Mouse (Mus musculus): ENCODE data around the gene Vps8.
"Not testable (repeated sequence)": the region's sequence is repeated elsewhere in the genome, so short reads cannot be mapped to it uniquely, and the experiment has no call there.

Vps8 gene

DNA sequence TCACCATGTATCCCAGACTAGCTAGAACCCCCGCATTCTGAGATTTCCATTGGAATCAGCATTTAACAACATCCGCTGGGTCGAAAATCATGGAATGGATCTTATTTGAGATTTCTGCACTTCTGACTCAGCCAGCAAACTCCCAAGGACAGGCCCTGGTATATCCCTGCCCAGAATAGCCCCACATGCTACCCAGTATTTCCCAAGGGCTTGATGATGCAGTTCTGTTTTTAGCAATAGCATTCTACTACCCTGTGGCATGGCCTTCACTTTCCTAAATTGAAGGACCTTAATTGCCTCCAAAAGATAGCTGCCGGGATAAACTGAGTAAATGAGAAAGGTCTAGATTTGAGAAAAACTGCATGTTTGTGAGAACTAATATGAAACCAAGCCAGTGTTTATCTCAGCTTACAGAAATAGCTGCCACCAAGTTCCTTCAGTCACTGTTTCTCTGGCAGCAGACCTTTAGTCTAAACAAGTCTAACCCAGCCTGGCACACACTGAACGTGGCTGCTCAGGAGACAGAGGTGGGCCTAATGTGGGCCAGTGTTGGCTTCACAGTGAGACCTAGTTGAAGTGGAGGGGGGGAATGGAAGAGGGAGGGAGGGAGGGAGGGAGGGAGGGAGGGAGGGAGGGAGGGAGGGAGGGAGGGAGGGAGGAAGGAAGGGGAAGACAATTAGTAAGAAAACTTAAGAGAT, 213.4 kb downstream of the Vps8 start:
- no peak for DNase-seq

- DNase-seq, result no peak
Observed at GRCm38 (mm10) chr16:21637201-21637819, 214.4 kb downstream of the Vps8 start.

DNA sequence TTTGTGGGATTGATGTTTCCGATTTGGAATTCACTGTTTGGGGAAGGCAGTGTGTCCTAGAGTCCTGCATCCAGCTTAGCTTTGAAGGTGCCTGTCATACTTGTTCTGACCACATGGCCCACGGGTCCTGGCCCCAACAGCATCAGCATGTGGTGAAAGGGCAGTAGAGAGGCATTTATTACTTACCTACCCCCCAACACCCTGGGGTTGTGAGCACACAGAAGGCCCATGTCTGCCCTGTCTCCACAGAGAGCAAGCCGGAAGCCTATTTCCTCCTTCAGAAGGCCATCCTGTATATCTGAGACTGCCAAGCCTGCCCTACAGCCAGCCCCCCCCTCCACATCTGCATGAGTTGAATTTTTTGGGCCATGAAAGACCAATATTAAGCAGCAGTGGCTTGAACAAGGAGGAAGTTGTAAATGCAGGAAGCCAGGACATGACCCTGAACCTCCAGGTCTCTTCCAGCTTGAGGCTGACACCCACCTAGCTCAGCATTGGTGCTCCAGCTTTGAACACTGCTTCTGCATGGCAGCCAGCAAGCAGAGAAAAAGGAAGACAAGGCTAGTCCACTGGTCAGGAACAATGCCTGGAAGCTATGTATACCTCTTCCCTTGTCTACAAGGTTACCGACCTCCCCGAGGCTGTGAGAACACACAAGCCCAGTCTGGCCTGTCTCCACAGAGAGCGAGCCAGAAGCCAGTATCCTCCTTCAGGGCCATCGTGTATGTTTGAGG, 218.0 kb downstream of the Vps8 start:
- DNase-seq, result no peak

- DNase-seq, result no peak
Observed at GRCm38 (mm10) chr16:21641944-21642343, 219.0 kb downstream of the Vps8 start.

DNA sequence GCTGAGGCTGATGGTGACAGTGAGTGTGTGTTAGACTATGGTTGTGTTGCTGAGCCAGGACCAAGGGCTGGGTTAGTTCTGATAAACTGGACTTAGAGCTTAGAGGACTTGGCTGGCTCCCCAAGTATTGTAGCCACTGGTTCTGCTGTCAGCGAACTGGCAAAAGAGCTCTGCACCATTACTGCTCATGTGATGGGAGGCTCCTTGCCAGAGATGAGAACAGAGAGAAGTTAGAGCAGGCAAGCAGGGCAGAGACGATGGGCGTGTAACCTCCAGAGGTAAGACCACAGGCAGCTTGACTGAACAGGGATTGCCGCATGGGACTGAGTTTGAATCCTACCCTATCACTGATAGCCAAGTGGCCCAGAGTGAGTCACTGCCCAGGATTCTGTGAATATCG, 220.0 kb downstream of the Vps8 start:
- no peak for DNase-seq

DNA sequence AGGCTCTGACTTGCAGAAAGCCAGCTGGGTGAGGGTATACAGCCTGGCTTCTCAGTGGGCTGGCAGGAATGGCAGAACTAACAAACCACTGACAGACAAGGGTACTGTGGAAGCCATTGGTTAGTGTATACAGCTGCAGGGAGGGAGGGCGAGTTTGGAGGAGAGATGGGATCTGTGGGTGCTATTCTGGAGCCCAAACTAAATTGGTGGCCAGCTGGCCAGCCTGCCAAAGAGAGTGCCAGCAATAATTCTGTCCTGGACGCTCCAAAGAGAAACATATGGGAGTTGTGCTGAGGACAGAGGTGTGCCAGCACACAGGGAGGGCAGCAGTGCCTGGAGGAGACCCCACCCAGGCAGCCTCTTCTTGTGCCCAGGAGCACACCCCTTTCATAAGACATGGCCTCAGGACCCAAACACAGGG, 220.7 kb downstream of the Vps8 start:
- DNase-seq, result no peak

GRCm38 (mm10) chr16:21644066-21644561, 221.2 kb downstream of the Vps8 start:
- no peak for DNase-seq

DNA sequence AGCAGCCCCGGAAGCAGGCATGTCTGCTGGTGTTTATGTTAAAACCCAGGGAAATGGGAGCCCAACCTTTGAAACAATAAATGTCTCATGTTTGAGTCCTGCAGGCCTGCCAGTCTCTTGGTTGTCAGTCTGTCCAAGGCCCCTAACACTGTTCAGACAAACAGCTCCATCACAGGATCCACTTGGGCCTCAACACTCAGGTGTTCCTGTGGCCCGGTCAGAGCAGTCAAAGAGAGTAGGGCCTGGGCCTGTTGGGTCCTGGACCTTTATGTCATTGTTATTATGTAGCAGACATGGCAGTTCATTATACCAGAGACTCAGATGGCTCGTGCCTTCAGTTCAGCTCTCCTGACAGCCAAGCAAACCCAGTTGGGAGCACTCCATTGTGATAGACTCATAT, 221.7 kb downstream of the Vps8 start:
- DNase-seq, result no peak

- no peak for DNase-seq
Observed at GRCm38 (mm10) chr16:21645915-21646314, 223.0 kb downstream of the Vps8 start.

GRCm38 (mm10) chr16:21646496-21646895, 223.6 kb downstream of the Vps8 start:
- DNase-seq, result no peak

- no peak for DNase-seq
Observed at GRCm38 (mm10) chr16:21648800-21649199, 225.9 kb downstream of the Vps8 start.

GRCm38 (mm10) chr16:21650289-21650688, 227.4 kb downstream of the Vps8 start:
- no peak for DNase-seq

DNA sequence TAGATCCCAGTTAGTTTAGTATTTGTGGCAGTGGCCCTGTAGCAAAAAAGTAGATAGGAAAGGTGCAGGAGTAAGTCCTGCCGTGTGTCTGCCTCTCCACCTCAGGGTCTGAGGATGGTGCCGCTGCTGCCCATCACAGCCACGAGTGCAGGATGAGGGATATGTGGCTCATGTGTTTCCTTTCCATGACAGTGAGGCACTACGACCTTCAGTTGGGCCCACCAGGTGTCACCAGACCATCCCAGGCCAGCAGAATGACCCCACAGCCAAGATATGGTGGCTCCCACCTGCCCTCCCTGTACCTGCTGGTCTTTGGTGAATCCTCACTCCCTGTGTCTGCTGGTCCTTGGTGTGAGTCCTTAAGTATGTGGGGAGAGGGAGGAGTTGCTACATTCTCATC, 228.2 kb downstream of the Vps8 start:
- DNase-seq, result no peak

GRCm38 (mm10) chr16:21653151-21653550, 230.2 kb downstream of the Vps8 start:
- no peak for DNase-seq

- DNase-seq, result no peak
Observed at GRCm38 (mm10) chr16:21654384-21654783, 231.5 kb downstream of the Vps8 start.

DNA sequence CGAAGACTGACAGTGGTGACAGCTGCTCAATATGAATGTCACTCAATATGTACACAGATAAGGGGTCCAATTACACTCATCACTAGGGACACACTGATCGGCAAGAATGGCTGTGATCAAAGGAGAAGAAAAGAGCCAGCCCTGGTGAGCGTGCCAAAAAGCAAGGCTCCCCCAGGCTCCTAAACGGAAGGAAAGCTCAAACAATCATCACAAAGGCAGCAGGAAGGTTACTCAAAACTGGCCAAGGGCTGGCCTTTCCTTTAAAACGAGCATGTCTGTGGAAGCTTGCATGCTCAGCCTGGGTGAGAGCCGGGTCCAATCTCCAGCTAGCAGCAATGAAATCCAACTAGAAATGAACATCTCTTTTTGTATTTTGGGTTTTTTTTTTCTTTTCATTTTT, 232.4 kb downstream of the Vps8 start:
- no peak for DNase-seq

GRCm38 (mm10) chr16:21655961-21656360, 233.0 kb downstream of the Vps8 start:
- no peak for DNase-seq

DNA sequence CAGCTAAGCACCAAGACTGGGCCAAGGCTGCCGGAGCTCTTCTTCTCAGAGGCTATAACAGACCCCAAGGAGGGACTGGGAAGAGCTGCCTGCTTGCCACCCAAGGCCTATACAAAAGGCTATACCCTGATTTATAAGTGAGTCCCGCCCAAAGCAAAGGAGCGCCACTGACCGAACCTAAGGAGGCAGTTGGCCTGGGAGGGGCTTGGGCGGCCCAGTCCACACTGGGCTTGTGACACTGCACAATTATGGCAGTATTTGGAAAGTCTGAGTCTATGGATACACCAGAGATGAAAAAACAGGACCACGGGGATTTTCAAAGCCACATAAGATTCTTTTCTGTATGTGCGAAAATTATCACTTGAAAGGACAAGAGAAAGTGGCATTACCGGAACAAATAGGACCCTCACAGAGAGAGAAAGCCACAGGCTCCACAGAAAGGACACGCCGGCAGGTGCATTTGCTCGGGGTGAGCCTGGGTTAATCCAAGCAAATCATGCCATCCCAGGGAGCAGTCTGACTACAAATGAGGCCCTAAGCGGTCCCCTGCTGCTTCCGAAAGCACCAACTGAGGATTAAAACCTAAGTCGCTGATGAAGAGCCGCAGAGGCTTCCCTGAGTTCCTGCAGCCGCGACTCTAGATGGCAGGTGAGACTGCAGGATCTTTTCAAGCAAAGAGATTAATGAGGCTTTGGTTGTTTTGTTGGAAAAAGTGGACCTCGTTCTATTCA, 241.9 kb downstream of the Vps8 start:
- DNase-seq, result no peak

DNA sequence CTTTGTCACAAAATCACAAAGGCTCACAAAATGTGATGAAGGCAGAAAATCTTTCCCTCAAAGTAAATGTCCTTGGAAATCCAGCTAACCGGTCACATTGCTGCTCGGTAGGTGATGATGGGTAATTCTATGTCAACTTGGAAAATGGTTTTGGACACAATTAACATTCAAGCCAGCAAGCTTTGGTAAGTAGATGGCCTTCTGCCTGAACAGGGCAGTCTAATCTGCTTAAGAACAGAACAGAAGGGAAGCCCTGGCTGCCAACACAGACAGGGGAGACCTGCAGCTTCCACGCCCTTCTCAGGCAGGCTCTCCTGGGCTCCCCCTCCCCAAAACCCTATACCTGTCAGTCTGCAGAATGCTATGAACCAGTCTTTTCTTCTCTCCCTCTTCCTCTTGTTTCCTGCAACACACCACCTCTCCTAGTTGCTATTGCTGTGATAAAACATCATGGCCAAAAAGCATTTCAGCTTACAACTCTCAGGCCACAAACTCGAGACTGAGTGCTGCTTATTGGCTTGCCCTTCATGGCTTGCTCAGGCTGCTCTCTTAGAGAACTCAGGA, 242.6 kb downstream of the Vps8 start:
- DNase-seq, result no peak

- no peak for DNase-seq
Observed at GRCm38 (mm10) chr16:21671878-21672277, 249.0 kb downstream of the Vps8 start.

DNA sequence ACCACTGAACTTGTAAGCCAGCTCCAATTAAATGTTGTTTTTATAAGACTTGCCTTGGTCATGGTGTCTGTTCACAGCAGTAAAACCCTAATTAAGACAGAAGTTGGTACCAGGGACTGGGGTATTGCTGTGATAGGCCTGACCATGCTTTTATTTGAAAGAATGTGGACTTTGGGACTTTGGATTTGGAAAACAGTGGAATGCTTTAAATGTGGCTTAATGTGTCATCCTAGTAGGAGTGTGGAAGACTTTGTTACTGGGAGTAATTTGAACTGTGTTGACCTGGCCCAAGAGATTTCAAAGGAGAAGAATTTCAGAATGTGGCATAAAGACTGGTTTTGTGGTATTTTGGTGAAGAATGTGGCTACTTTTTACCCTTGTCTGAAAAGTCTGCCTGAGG, 250.1 kb downstream of the Vps8 start:
- DNase-seq, result not testable (repeated sequence)

GRCm38 (mm10) chr16:21673651-21674050, 250.7 kb downstream of the Vps8 start:
- not testable (repeated sequence) for DNase-seq

GRCm38 (mm10) chr16:21676791-21677190, 253.9 kb downstream of the Vps8 start:
- DNase-seq, result no peak
